Mouse (Mus musculus) frontal cortex, postnatal 10 days (tissue): ENCODE results near the gene Gm45062.

Experiments used
- DNase-seq, 2 experiments: peaks; one replicate each; pipeline ENCODE4 v3.0.0; 2022; ENCODE audit warnings: low spot score in 2 of 2, mixed read lengths in 1 of 2

Gm45062 gene

GRCm38 (mm10) chr6:8368198-8368864, 109.1 kb downstream of the Gm45062 start:
- no peak for DNase-seq

GRCm38 (mm10) chr6:8370624-8371023, 111.4 kb downstream of the Gm45062 start:
- no peak for DNase-seq

- no peak for DNase-seq
These were observed 113.8 kb downstream of the Gm45062 start for GRCm38 (mm10) chr6:8373051-8373450.

- no peak for DNase-seq
These were observed 114.6 kb downstream of the Gm45062 start for GRCm38 (mm10) chr6:8373851-8374250.

GRCm38 (mm10) chr6:8374290-8374689, 115.0 kb downstream of the Gm45062 start:
- no peak for DNase-seq

GRCm38 (mm10) chr6:8374712-8375111, 115.5 kb downstream of the Gm45062 start:
- no peak for DNase-seq

GRCm38 (mm10) chr6:8376351-8376750, 117.1 kb downstream of the Gm45062 start:
- no peak for DNase-seq

GRCm38 (mm10) chr6:8377667-8378066, 118.4 kb downstream of the Gm45062 start:
- DNase-seq = no peak

- DNase-seq = no peak
These were observed 130.1 kb downstream of the Gm45062 start for GRCm38 (mm10) chr6:8389307-8389706.

GRCm38 (mm10) chr6:8390296-8390695, 131.0 kb downstream of the Gm45062 start:
- no peak for DNase-seq

- no peak for DNase-seq
These were observed 131.7 kb downstream of the Gm45062 start for GRCm38 (mm10) chr6:8390935-8391334.

- DNase-seq = no peak
These were observed 133.8 kb downstream of the Gm45062 start for GRCm38 (mm10) chr6:8393029-8393428.

GRCm38 (mm10) chr6:8394044-8394443, 134.8 kb downstream of the Gm45062 start:
- no peak for DNase-seq

- DNase-seq = no peak
These were observed 135.8 kb downstream of the Gm45062 start for GRCm38 (mm10) chr6:8395061-8395460.

- no peak for DNase-seq
These were observed 138.0 kb downstream of the Gm45062 start for GRCm38 (mm10) chr6:8397252-8397651.

GRCm38 (mm10) chr6:8399710-8400109, 140.5 kb downstream of the Gm45062 start:
- DNase-seq = no peak

- DNase-seq = no peak
These were observed 143.9 kb downstream of the Gm45062 start for GRCm38 (mm10) chr6:8403127-8403526.

GRCm38 (mm10) chr6:8405844-8406243, 146.6 kb downstream of the Gm45062 start:
- no peak for DNase-seq

GRCm38 (mm10) chr6:8408332-8408731, 149.1 kb downstream of the Gm45062 start:
- DNase-seq = no peak

GRCm38 (mm10) chr6:8409865-8410264, 150.6 kb downstream of the Gm45062 start:
- no peak for DNase-seq

GRCm38 (mm10) chr6:8412845-8413598, 153.8 kb downstream of the Gm45062 start:
- no peak for DNase-seq

- no peak for DNase-seq
These were observed 154.8 kb downstream of the Gm45062 start for GRCm38 (mm10) chr6:8414020-8414419.

GRCm38 (mm10) chr6:8415823-8416222, 156.6 kb downstream of the Gm45062 start:
- no peak for DNase-seq
